Mouse (Mus musculus): ENCODE measurements around the gene Hist1h2ag.
"Not testable (repeated sequence)": the region's sequence is repeated elsewhere in the genome, so short reads cannot be mapped to it uniquely, and the experiment has no call there.

GRCm38 (mm10) chr13:22084140-22084539 lies 41.4 kb upstream of the Hist1h2ag start, which contains the start of gene Vmn1r188:
- TF ChIP-seq CTCF (IDR thresholded peaks at IDR 0.05; ENCODE audit: control insufficient read depth, insufficient read depth, low read length); POLR2A (IDR thresholded peaks at IDR 0.05; ENCODE audit: borderline replicate concordance, control insufficient read depth, low read depth, low read length): not testable (repeated sequence)

Data from bone marrow, adult 2 months (tissue).